Mouse (Mus musculus): Measurements from ENCODE around the gene Ppm1n. TPM values are rescaled to one million over a fixed set of nuclear protein-coding genes. Genes with fewer than 3 reads are reported as not detected.

Gene Ppm1n
- polyA plus RNA-seq, 1 experiment from 2014 or later = 0.30 TPM

- DNase-seq (ENCODE audit: low spot score) = peak; percentile 47
These were observed 3.0 kb upstream of the Ppm1n start for GRCm38 (mm10) chr7:19282791-19283405.

GRCm38 (mm10) chr7:19282385-19282784 is 2.5 kb upstream of the Ppm1n start, which contains the start of gene Rtn2:
TSS of gene Rtn2 (plus strand) at chr7:19282624.
- peak; percentile 65 for DNase-seq (ENCODE audit: low spot score)

- peak; percentile 53 for DNase-seq (ENCODE audit: low spot score)
These were observed 1.9 kb upstream of the Ppm1n start for GRCm38 (mm10) chr7:19281680-19282304.

GRCm38 (mm10) chr7:19279052-19279451 is 812 bp downstream of the Ppm1n start:
- DNase-seq (ENCODE audit: low spot score) = no peak

- DNase-seq (ENCODE audit: low spot score) = no peak
These were observed 3.6 kb downstream of the Ppm1n start for GRCm38 (mm10) chr7:19276253-19276652.

- DNase-seq (ENCODE audit: low spot score) = peak; percentile 90
These were observed 7.6 kb downstream of the Ppm1n start for GRCm38 (mm10) chr7:19272173-19272764.

GRCm38 (mm10) chr7:19271238-19272172 is 8.4 kb downstream of the Ppm1n start, which contains the start of gene Vasp:
TSS of gene Vasp (minus strand) at chr7:19271817.
- peak; percentile 84 for DNase-seq (ENCODE audit: low spot score)

- DNase-seq (ENCODE audit: low spot score) = peak; percentile 46
These were observed 9.2 kb downstream of the Ppm1n start for GRCm38 (mm10) chr7:19270509-19271237.

GRCm38 (mm10) chr7:19269721-19270441 is 10.0 kb downstream of the Ppm1n start:
- peak; percentile 27 for DNase-seq (ENCODE audit: low spot score)

- peak; percentile 63 for DNase-seq (ENCODE audit: low spot score)
These were observed 10.7 kb downstream of the Ppm1n start for GRCm38 (mm10) chr7:19268993-19269681.

GRCm38 (mm10) chr7:19267051-19267450 is 12.8 kb downstream of the Ppm1n start:
- DNase-seq (ENCODE audit: low spot score) = no peak

- DNase-seq (ENCODE audit: low spot score) = peak; percentile 44
These were observed 13.7 kb downstream of the Ppm1n start for GRCm38 (mm10) chr7:19265928-19266822.

GRCm38 (mm10) chr7:19265147-19265546 is 14.7 kb downstream of the Ppm1n start:
- DNase-seq (ENCODE audit: low spot score) = no peak

GRCm38 (mm10) chr7:19258336-19258735 is 21.5 kb downstream of the Ppm1n start:
- no peak for DNase-seq (ENCODE audit: low spot score)

GRCm38 (mm10) chr7:19257390-19258022 is 22.4 kb downstream of the Ppm1n start:
- DNase-seq (ENCODE audit: low spot score) = peak; percentile 26

- DNase-seq (ENCODE audit: low spot score) = peak; percentile 58
These were observed 23.3 kb downstream of the Ppm1n start for GRCm38 (mm10) chr7:19256567-19256966.

GRCm38 (mm10) chr7:19255395-19255794 is 24.5 kb downstream of the Ppm1n start:
- DNase-seq (ENCODE audit: low spot score) = no peak

- no peak for DNase-seq (ENCODE audit: low spot score)
These were observed 26.4 kb downstream of the Ppm1n start for GRCm38 (mm10) chr7:19253437-19253836.
